Mouse (Mus musculus) kidney, postnatal 36 days (tissue): ENCODE measurements around the gene 9230104L09Rik.

Experiments
- DNase-seq, 2 experiments: peaks; one replicate each; pipeline ENCODE4 v3.0.0; 2021 to 2022; ENCODE audit warnings: mixed read lengths in 2 of 2

The 9230104L09Rik gene

DNA sequence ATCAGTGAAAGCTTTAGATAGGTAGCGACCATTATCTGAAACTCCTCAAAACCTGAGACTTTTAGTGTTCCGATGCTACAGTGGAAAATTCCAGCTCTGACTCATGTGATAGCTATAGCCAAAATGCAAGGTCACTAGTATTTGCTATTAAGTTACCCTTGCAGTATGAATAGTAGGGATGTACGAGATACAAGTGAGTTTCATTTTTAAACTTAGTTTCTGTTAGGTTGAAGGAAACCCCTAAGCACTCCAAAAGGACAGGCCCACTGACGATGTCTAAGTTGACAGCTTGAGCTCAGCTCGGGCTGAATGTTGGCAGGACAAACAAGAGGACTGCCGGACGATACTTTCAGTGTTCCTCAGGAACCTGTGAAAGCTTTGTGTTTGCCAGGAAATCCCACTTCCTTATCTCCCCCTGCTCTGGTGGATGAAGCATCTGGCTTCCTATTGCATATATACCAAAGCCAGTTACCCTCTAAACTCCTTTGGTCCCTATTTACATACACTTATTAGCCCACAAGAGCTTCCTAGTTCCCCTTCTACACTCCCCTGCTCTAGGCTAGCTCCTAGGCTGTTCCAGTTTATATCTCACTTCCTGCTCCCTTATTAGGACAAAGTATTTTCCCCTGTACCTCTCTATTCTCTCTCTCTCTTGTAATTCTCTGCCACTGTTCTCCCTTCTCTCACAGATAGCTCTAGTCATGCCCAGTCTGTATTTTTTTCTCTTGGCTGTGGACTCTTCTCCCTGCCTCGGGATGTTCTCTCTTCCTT is 8.0 kb downstream of the 9230104L09Rik start:
- no peak for DNase-seq

DNA sequence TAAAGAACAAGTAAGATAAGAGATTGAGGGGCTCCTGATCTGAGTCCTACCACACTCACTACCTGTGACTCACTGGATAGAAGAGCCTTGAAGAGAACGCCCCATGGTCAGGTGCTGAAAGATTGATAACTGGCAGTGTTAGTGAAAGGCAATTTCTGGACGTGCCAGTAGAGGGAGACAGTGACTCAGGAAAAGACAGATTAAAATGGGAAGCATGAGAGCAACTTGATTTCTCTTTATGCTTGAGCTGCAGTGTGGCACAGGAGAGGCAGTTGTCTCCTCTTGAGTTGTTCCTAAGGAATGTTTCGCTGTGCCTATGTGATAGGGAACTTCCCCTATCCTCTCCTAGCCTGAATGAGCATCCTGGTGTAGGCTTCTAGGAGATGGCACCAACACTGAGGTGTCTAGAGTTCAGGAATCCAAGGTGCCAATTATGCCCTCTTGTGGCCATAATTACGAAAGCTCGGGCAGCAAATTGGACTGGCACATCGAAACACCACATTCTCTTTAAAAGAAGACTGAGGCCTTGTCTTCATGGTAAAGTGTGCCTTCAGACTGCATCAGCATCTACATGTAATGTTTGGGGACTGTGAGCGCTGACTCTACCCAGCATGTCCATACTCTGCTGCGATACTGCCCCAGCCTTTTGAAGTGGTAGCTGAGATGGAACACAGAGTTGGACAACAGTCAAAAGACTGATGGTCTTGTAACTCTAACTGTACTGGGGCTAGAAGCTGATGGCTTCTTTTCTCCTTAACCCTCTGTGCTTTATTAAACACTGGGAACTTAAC is 13.5 kb downstream of the 9230104L09Rik start:
- peak; percentile 76 to 89 for DNase-seq

DNA sequence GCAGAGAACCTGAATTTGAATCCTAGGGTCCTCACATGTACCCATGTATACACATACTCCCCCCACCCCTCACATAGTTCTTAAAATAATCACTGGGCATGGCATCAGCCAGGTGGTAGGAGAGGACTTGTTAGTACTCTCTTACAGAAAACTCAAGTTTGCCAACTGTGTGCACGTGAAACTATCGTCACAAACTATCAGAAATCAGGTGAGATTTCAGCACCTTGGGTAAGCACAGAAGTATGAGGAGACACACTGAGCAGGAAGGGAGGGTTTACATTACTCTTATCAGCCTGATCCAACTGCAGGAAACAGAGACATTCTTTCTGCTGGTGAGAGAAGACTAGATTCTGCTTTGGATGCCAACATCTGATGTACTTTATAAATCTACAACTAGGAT is 25.6 kb downstream of the 9230104L09Rik start:
- no peak for DNase-seq

DNA sequence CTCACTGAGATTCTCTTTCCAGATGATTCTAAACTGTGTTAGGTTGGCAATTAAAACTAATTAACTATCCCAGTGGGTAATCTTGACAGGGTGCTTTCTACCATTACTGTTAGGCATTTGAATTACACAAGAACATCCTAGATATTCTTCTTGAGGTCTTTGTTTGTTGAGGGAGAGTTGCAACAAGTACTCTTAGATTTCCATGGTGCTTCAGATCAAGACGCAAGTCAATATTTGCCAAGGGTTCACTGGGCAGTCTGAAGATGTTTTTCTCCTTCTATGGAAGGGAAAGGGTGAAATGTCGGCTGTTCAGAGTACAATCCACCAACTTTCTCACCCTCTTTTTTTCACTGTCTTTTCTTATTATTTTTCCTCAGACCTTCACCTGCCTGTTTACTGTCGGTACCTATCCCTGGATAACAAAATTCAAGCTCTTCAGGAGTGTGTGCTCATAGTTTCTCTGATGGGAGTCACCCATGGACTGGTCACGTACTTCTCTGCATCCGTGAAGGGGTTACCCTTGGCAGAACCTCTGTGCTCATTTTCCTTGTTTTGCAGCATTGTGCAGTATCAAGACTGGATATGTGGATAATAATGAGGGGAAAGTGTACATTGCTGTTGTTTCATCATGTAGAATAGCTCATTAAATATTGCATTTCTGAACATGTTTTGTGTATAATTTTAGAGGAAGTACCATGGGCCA is 26.6 kb downstream of the 9230104L09Rik start:
- no peak for DNase-seq

DNA sequence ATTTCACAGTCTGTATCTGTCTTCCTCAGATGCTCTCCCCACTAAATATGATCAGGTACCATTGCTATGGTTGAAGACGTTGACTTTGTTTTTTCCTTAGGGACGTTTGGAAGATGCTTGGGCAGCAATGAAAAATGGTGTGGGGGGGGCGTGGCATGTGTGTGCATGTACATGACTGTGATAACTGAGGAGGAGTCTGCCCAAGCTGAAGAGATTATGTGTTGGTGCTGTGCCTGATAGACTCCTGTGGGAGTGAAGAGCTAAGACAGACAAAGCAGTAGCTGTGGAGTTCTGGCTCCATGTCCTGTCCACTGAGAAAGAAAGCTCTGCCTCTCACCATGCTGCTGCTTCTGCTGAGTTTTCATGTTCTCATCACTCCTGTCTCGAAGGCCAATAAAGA is 29.9 kb downstream of the 9230104L09Rik start, which contains the start of gene Cst9:
Cst9 (plus strand) TSS at position 236 of the 400 bp plus-strand sequence.
- DNase-seq, result no peak

DNA sequence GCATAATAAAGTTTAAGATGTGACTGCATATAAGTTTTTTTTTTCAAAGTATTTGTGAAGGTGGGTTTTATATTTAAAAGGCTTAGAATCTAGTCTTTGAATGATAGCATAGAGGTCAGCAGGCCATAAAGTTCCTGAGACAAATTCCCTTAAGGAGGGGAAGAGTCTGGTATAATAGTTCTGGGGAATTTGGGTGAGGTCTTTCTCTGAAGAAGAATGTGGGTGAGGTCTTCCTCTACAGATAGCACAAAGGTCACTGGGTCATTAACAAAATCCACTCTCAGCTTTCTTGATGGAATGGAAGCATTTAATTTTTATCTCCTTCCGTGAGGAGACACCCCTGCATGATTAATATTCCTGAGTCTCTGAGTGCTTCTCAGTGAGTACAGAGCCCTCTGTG is 38.9 kb downstream of the 9230104L09Rik start:
- no peak for DNase-seq

DNA sequence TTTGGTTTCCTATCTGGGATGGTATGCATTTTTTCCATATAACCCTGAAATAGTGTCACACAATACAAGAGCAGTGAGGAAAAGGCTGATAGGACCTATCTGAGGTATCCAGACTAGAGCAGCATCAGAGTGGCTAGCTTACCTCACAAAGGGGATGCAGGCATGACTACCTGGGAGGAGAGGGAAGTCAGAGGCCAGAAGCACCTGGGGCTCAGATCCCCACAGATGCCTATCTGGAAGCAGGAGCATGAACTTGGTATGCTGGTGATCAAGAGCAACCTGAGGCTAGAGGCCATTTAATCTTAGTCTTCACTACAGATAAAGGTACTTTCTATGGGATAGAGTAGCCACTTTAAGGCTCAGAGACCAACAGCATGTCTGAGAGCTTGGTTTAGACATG is 44.9 kb downstream of the 9230104L09Rik start, which contains the start of gene Cst13:
Cst13 (plus strand) TSS at position 173 of the 400 bp plus-strand sequence.
- DNase-seq, result no peak

DNA sequence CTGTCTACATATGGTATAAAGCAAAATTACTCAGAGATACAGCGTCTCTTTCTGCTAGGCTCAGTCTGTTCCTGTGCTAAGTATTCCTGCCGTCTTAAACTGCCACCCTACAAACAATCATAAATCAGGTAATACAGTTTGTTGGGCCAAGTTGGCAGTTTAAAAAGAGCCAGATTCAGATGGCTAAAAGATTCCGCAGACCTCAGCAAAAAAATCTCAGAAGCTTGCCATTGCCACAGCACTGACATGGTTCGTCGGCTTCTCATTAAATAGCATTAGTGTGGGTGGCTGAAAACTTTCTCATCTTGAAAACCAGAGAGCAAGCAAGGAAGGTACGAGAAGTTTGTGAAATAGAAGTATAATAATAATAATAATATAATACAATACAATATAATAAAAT is 58.1 kb downstream of the 9230104L09Rik start:
- DNase-seq, result peak; percentile 2 to 24

DNA sequence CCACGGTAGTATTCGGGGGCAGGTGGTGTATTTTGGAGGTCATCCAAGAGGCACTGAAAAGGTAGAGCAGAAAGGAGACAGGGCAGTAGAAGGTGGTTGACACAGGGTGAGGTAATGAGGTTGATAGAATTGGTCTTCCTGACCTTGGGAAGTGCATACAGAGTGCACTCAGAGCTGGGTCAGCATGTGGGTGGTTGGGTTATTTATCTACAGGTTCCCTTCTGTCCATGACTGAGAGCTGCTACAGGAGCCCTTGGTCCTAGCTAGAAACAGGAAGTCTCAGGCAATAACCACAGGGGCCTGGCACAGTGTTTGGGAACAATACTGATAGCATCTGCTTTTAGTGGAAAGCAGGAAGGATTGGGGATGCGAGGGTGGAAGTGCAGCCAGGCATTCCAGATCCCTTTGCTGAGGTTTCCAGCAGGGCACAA is 63.3 kb downstream of the 9230104L09Rik start:
- peak; percentile 8 to 11 for DNase-seq

DNA sequence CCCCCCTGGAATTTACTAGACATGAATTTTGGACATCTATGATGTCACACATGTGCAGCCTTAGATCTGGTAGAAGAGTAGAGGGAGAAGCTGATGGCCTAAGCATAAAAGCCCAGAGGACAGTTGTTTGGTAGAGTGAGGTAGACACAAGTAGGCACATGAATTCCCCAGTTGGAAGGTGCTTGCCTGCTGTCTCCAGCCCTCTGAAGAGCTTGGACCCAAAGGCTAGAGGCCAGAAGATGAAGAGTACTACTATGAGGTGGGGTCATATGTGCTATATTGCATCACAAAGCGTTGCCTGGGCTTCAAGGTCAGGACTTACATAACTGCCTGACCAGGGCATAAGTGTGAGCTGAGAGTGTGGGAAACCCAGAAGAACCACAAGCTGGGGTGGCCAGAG is 66.4 kb downstream of the 9230104L09Rik start, which contains the start of gene Cst8:
Cst8 (plus strand) TSS at position 301 of the 400 bp plus-strand sequence.
- no peak for DNase-seq
